Mouse (Mus musculus) small intestine, adult 2 months (tissue): ENCODE results near the gene Gm44805. TPM values are rescaled to one million over a fixed set of nuclear protein-coding genes. Genes with fewer than 3 reads are reported as not detected.
A peak's percentile ranks its signal among the peaks of the same experiment; 100 is the strongest.

ENCODE experiments used
- H3K27ac ChIP-seq: fragments of 200-500 bp; 2 replicates; pipeline ENCODE4 v1.5.1; 2012; ENCODE audit warnings: low read depth, low read length, control low read depth, inconsistent platforms; ENCODE audit not compliant: insufficient read depth
- H3K27me3 ChIP-seq: fragments of 200-500 bp; 2 replicates; pipeline ENCODE4 v1.6.1; 2012; ENCODE audit warnings: mild to moderate bottlenecking, moderate library complexity, low read length, inconsistent platforms; ENCODE audit not compliant: control insufficient read depth, insufficient read depth
- H3K36me3 ChIP-seq: fragments of 200-500 bp; 2 replicates; pipeline ENCODE4 v1.6.1; 2012; ENCODE audit warnings: mild to moderate bottlenecking, low read length, control low read depth, inconsistent platforms; ENCODE audit not compliant: control insufficient read depth, insufficient read depth
- H3K4me1 ChIP-seq: fragments of 200-500 bp; 2 replicates; pipeline ENCODE4 v1.6.1; 2012; ENCODE audit warnings: low read length, inconsistent platforms, mixed read lengths; ENCODE audit not compliant: control insufficient read depth, insufficient read depth, insufficient read length
- H3K4me3 ChIP-seq: fragments of 200-500 bp; 2 replicates; pipeline ENCODE4 v1.5.1; 2012; ENCODE audit warnings: low read depth, mild to moderate bottlenecking, control low read depth, inconsistent platforms, low read length, moderate library complexity
- CTCF ChIP-seq: fragments of 200-500 bp; IDR thresholded peaks from 2 replicates; pipeline ENCODE4 v1.5.1; 2012; ENCODE audit warnings: low read depth, mild to moderate bottlenecking, control low read depth, inconsistent platforms, low read length, moderate library complexity, mixed read lengths; ENCODE audit not compliant: insufficient replicate concordance, insufficient read length; ENCODE audit errors: extremely low read depth
- POLR2A ChIP-seq: fragments of 200-500 bp; IDR thresholded peaks from 2 replicates; pipeline ENCODE4 v1.6.1; 2012; ENCODE audit warnings: low read depth, mild to moderate bottlenecking, control low read depth, inconsistent platforms, low read length, moderate library complexity
- WGBS: fragments of 180-500 bp; shearing (Covaris S2); methylation state at CpG from one replicate; pipeline ENCODE4 v1.1.7; 2018; 5-methylcytosine and 5-hydroxymethylcytosine counted together
- polyA plus RNA-seq: library from polyadenylated mRNA; depleted of rRNA; stranded (reverse); fragments of >200 nt; gene quantifications from 2 replicates; pipeline ENCODE4 v1.2.3, GENCODE M21; 2012; rRNA removed

Gene Gm44805
- polyA plus RNA-seq, 1 experiment = 0.37 TPM

- H3K27ac ChIP-seq = no peak overlapping the region
- peaks cover 29% of the 10 kb centered on the region for H3K4me1 ChIP-seq
- H3K27me3 ChIP-seq = no peaks in the 10 kb centered on the region
- H3K36me3 ChIP-seq = peaks cover 40% of the 10 kb centered on the region
- TF ChIP-seq CTCF = no peak
- TF ChIP-seq POLR2A = no peak
- H3K4me3 ChIP-seq = no peak overlapping the region
Observed at GRCm38 (mm10) chr7:19632275-19632674, 48.9 kb downstream of the Gm44805 start.

DNA sequence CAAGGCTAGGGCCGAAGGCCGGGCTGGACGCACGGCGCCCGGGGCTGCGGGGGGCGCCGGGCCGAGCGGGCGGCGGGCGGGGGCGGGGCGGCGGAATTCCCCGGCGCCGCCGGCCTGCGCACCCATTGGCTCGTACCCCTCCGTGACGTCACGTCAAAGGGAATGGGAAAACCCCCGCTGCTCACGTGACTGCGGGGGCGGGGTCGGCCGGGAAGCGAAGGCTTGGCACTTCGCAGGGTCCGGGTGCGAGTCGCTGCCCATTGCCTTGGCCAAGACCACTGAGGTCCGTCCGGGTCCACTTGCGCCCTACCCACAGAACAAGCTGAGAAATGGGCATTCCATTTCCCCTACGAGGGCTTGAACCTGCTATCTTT lies 51.9 kb downstream of the Gm44805 start, which contains the start of gene Relb:
Relb (minus strand) TSS at position 78 of the 374 bp plus-strand sequence.
- Histone ChIP-seq H3K36me3 (peaks cover 19% of the 10 kb centered on the region), H3K4me1 (peaks cover 13% of the 10 kb centered on the region), H3K27me3 (no peaks in the 10 kb centered on the region), H3K27ac (peak within 1 kb of the TSS; percentile 93), H3K4me3 (peak within 1 kb of the TSS; percentile 90)
- TF ChIP-seq POLR2A = no peak
- no peak for TF ChIP-seq CTCF
- WGBS = 1% methylated on average over 41 of the region's 41 CpGs

GRCm38 (mm10) chr7:19628536-19629360 lies 52.5 kb downstream of the Gm44805 start:
- peaks cover 14% of the 10 kb centered on the region for H3K36me3 ChIP-seq
- no peak; the same call in 1 of the 2 replicates for TF ChIP-seq POLR2A
- no peak for TF ChIP-seq CTCF
- no peaks in the 10 kb centered on the region for H3K27me3 ChIP-seq
- WGBS = under 1% methylated on average over 57 of the region's 57 CpGs
- H3K4me3 ChIP-seq = peak overlapping the region; percentile 90
- H3K27ac ChIP-seq = peak overlapping the region; percentile 93
- H3K4me1 ChIP-seq = peaks cover 17% of the 10 kb centered on the region

- Histone ChIP-seq H3K4me3 (peak overlapping the region; percentile 90), H3K27ac (peak overlapping the region; percentile 86), H3K4me1 (peaks cover 20% of the 10 kb centered on the region), H3K36me3 (peaks cover 8% of the 10 kb centered on the region), H3K27me3 (no peaks in the 10 kb centered on the region)
- TF ChIP-seq CTCF = no peak
- TF ChIP-seq POLR2A = peak; percentile 53
- WGBS = 6% methylated on average over 17 of the region's 17 CpGs
Observed at GRCm38 (mm10) chr7:19628192-19628535, 53.1 kb downstream of the Gm44805 start.

DNA sequence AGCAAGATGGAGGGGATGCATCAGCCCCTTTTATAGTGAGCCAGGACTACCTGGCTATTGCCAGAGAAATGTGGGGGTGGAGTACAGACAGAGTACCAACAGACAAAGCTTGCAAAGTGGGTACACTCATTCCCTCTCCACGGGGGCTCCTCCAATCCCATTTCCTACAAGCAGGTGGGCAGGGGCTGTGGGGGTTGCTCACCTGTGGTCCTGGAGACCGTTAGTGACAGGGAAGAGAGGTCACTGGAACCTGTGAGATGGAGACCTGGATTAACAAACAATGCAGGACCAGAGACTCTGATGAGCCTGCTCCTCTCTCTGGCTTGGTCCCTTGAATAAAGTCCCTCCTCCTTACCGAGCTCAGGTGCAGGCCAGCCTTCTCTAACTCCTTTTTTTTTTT lies 53.5 kb downstream of the Gm44805 start:
- peaks cover 24% of the 10 kb centered on the region for H3K4me1 ChIP-seq
- H3K36me3 ChIP-seq = peaks cover 4% of the 10 kb centered on the region; the same call in 1 of the 2 replicates
- peak overlapping the region; percentile 86 for H3K27ac ChIP-seq
- WGBS = 43% methylated on average over 3 of the region's 3 CpGs
- TF ChIP-seq POLR2A (no peak), CTCF (no peak)
- H3K4me3 ChIP-seq = peak overlapping the region; percentile 90
- no peaks in the 10 kb centered on the region for H3K27me3 ChIP-seq

- peaks cover 9% of the 10 kb centered on the region for H3K36me3 ChIP-seq
- H3K27ac ChIP-seq = peak overlapping the region; percentile 98
- peaks cover 31% of the 10 kb centered on the region for H3K4me1 ChIP-seq
- H3K27me3 ChIP-seq = no peaks in the 10 kb centered on the region
- WGBS = 13% methylated on average over 2 of the region's 2 CpGs
- TF ChIP-seq CTCF = no peak
- no peak for TF ChIP-seq POLR2A
- peak overlapping the region; percentile 41 for H3K4me3 ChIP-seq
Observed at GRCm38 (mm10) chr7:19623433-19623832, 57.8 kb downstream of the Gm44805 start.

DNA sequence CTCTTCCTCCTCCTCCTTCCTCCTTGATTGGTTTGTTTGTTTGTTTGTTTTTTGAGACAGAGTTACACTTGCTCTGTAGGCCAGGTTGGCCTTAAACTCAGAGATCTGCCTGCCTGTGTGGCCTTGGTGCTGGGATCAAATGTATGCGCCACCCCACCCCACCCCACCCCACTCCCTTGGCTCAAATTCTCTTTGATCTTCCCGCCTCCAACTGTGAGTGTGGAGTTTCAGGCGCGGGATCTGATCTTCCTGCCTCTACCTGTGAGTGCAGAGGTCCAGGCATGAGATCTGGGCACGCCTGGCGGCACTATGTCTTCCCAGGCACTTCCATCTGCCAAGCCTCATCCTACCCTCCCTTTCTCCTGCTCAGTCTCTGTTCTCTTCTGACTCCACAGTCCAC lies 59.0 kb downstream of the Gm44805 start:
- H3K4me3 ChIP-seq = peak overlapping the region; percentile 41; the same call in 1 of the 2 replicates
- no peaks in the 10 kb centered on the region for H3K27me3 ChIP-seq
- peaks cover 31% of the 10 kb centered on the region for H3K4me1 ChIP-seq
- H3K36me3 ChIP-seq = peaks cover 18% of the 10 kb centered on the region
- peak overlapping the region; percentile 98 for H3K27ac ChIP-seq
- TF ChIP-seq POLR2A (no peak), CTCF (no peak)
- WGBS = 26% methylated on average over 6 of the region's 6 CpGs

Other genes starting within 250 kb of the Gm44805 start
- 11.6 and 27.4 TPM in 2 replicates for gene Mark4, start 222.6 kb downstream of the Gm44805 start, polyA plus RNA-seq
- gene Exoc3l2, start 218.1 kb downstream of the Gm44805 start, polyA plus RNA-seq = 6.5 and 12.0 TPM in 2 replicates
- 11.9 and 24.9 TPM in 2 replicates for gene Bloc1s3, start 173.1 kb downstream of the Gm44805 start, polyA plus RNA-seq
- 56.3 and 120 TPM in 2 replicates for gene Trappc6a, start 173.0 kb downstream of the Gm44805 start, polyA plus RNA-seq
- gene Nkpd1, start 163.6 kb downstream of the Gm44805 start, polyA plus RNA-seq = 0.23 and 0.43 TPM in 2 replicates
- 57.9 and 115 TPM in 2 replicates for gene Ppp1r37, start 118.3 kb downstream of the Gm44805 start, polyA plus RNA-seq
- gene Zfp296, start 104.1 kb downstream of the Gm44805 start, polyA plus RNA-seq = 3.0 and 3.7 TPM in 2 replicates
- gene Gemin7, start 103.8 kb downstream of the Gm44805 start, polyA plus RNA-seq = 85.5 and 146 TPM in 2 replicates
- gene Clasrp, start 76.9 kb downstream of the Gm44805 start, polyA plus RNA-seq = 91.6 and 184 TPM in 2 replicates
- gene Relb, start 52.0 kb downstream of the Gm44805 start, polyA plus RNA-seq = 47.2 and 144 TPM in 2 replicates
- 70.5 and 141 TPM in 2 replicates for gene Clptm1, start 16.4 kb downstream of the Gm44805 start, polyA plus RNA-seq
- gene Apoc2, start 3.5 kb downstream of the Gm44805 start, polyA plus RNA-seq = 1,337 and 1,661 TPM in 2 replicates
- gene Apoc4, start 56 bp upstream of the Gm44805 start, polyA plus RNA-seq = 0.33 and 1.4 TPM in 2 replicates
- not detected in 2 replicates for gene Apoc1, start 11.2 kb upstream of the Gm44805 start, polyA plus RNA-seq
- 591 and 688 TPM in 2 replicates for gene Apoe, start 17.8 kb upstream of the Gm44805 start, polyA plus RNA-seq
- gene Tomm40, start 34.0 kb upstream of the Gm44805 start, polyA plus RNA-seq = 62.8 and 72.9 TPM in 2 replicates
- 128 and 208 TPM in 2 replicates for gene Nectin2, start 69.1 kb upstream of the Gm44805 start, polyA plus RNA-seq
- gene Bcam, start 89.6 kb upstream of the Gm44805 start, polyA plus RNA-seq = 18.6 and 20.3 TPM in 2 replicates
- 56.7 and 145 TPM in 2 replicates for gene Cblc, start 115.4 kb upstream of the Gm44805 start, polyA plus RNA-seq
- 169 and 226 TPM in 2 replicates for gene Bcl3, start 141.3 kb upstream of the Gm44805 start, polyA plus RNA-seq
- 0.13 TPM in 1 of 2 replicates, not detected in the other for gene Gm19345, start 170.6 kb upstream of the Gm44805 start, polyA plus RNA-seq
- 0.47 and 1.3 TPM in 2 replicates for gene Ceacam16, start 179.9 kb upstream of the Gm44805 start, polyA plus RNA-seq
- gene Ceacam19, start 206.5 kb upstream of the Gm44805 start, polyA plus RNA-seq = not detected in 2 replicates
- 5.7 and 14.3 TPM in 2 replicates for gene Pvr, start 239.7 kb upstream of the Gm44805 start, polyA plus RNA-seq